Mouse (Mus musculus) left cerebral cortex, postnatal 14 days (tissue): ENCODE measurements at regions not wholly inside any gene's neighbourhood (a gene's known extent, or its start where the extent isn't known, plus 50 kb on each side); places are given as distances from the start of the nearest gene placed in this dataset.
"Not testable (repeated sequence)": the region's sequence is repeated elsewhere in the genome, so short reads cannot be mapped to it uniquely, and the experiment has no call there.

ENCODE experiments used
- DNase-seq, 2 experiments: peaks; one replicate each; pipeline ENCODE4 v3.0.0; 2021 to 2022; ENCODE audit warnings: low spot score in 2 of 2, mixed read lengths in 1 of 2
- intact Hi-C: fragments of 180-260 bp; cut with DNase I; formaldehyde crosslinking; loops from one replicate; pipeline ENCODE4 v1.15.1; 2025

GRCm38 (mm10) chr3:3302657-3303056 lies 2447.9 kb upstream of the Gm8797 start:
- intact Hi-C loops = not testable (repeated sequence)
- DNase-seq = peak; percentile 43 to 59

- intact Hi-C loops = no loop called here
- no peak for DNase-seq
Observed at GRCm38 (mm10) chr3:3308461-3308860, 2442.1 kb upstream of the Gm8797 start.

- DNase-seq = no peak
- intact Hi-C loops = no loop called here
Observed at GRCm38 (mm10) chr3:3308996-3309395, 2441.6 kb upstream of the Gm8797 start.

GRCm38 (mm10) chr3:3310811-3311210 lies 2439.8 kb upstream of the Gm8797 start:
- intact Hi-C loops = no loop called here
- DNase-seq = peak; percentile 18 to 40

GRCm38 (mm10) chr3:3349634-3350033 lies 2401.0 kb upstream of the Gm8797 start:
- DNase-seq = no peak
- intact Hi-C loops = no loop called here

GRCm38 (mm10) chr3:3370859-3371258 lies 2379.7 kb upstream of the Gm8797 start:
- intact Hi-C loops, DNase-seq: not testable (repeated sequence)

- no peak for DNase-seq
- intact Hi-C loops = no loop called here
Observed at GRCm38 (mm10) chr3:3388056-3388770, 2362.4 kb upstream of the Gm8797 start.
